Mouse (Mus musculus) myocyte (in vitro differentiated cells): Measurements from ENCODE around the gene Lama4.

Experiments used
- E2F4 ChIP-seq: IDR thresholded peaks from one replicate; pipeline ENCODE4 v1.6.1; 2011; ENCODE audit warnings: mild to moderate bottlenecking, control low read depth, moderate library complexity; ENCODE audit not compliant: insufficient read depth
- MAX ChIP-seq: IDR thresholded peaks from one replicate; pipeline ENCODE4 v1.6.1; 2011; ENCODE audit warnings: low read depth, mild to moderate bottlenecking, control low read depth
- MYOD1 ChIP-seq, 3 experiments: IDR thresholded peaks; one replicate each; pipeline ENCODE4 v1.6.1; 2011; ENCODE audit warnings: control low read depth in 2 of 3, low read depth in 2 of 3, mild to moderate bottlenecking in 2 of 3, moderate library complexity in 1 of 3; ENCODE audit not compliant: insufficient read length in 2 of 3, control insufficient read depth in 1 of 3
- MYOG ChIP-seq, 3 experiments: IDR thresholded peaks; one replicate each; pipeline ENCODE4 v1.6.1; 2011; ENCODE audit warnings: control low read depth in 2 of 3, low read depth in 2 of 3, mild to moderate bottlenecking in 2 of 3; ENCODE audit not compliant: insufficient read length in 2 of 3, control insufficient read depth in 1 of 3, insufficient read depth in 1 of 3
- POLR2A ChIP-seq: IDR thresholded peaks from one replicate; pipeline ENCODE4 v1.6.1; 2011; ENCODE audit warnings: low read depth, mild to moderate bottlenecking, control low read depth, moderate library complexity; ENCODE audit not compliant: insufficient read length
- POLR2AphosphoS2 ChIP-seq: IDR thresholded peaks from one replicate; pipeline ENCODE4 v1.6.1; 2011; ENCODE audit warnings: low read depth, control low read depth; ENCODE audit not compliant: insufficient read length
- REST ChIP-seq: IDR thresholded peaks from one replicate; pipeline ENCODE4 v1.6.1; 2011; ENCODE audit warnings: mild to moderate bottlenecking, control low read depth, moderate library complexity; ENCODE audit not compliant: insufficient read depth, insufficient read length
- USF1 ChIP-seq: IDR thresholded peaks from one replicate; pipeline ENCODE4 v1.6.1; 2011; ENCODE audit warnings: low read depth, mild to moderate bottlenecking, control low read depth, moderate library complexity

- no peak for TF ChIP-seq POLR2A
- TF ChIP-seq REST: no peak
- no peak for TF ChIP-seq POLR2AphosphoS2
- no peak for TF ChIP-seq MYOD1 (IDR thresholded peaks at IDR 0.05; ENCODE audit: control insufficient read depth in 1 of 3, insufficient read length in 2 of 3, low read depth in 2 of 3)
- no peak for TF ChIP-seq MAX
- TF ChIP-seq USF1: no peak
- no peak for TF ChIP-seq MYOG (IDR thresholded peaks at IDR 0.05; ENCODE audit: control insufficient read depth in 1 of 3, insufficient read depth in 1 of 3, insufficient read length in 2 of 3, low read depth in 2 of 3)
- TF ChIP-seq E2F4: no peak
These were observed at the start of gene Lama4 for GRCm38 (mm10) chr10:38965075-38965781.
